ENCODE assay signal across 17 mouse cellular contexts in genomic region chr5:139333301-139334013, GRCm38 (mm10). TPM values are rescaled to one million over a fixed set of nuclear protein-coding genes. Genes with fewer than 3 reads are reported as not detected.
DNase-seq lines count a peak whose midpoint lies in the region; ATAC-seq and TF ChIP-seq lines count a peak whose summit lies in the region.
"Had no signal": no experiment of that assay in that cellular context is flagged by ENCODE, and none has a peak within 500 bp of the region (broad histone marks: within the 10 kb centered on the region; RNA-seq: fewer than 3 reads in every experiment).

No protein-coding gene starts in this region.

- no peak for TF ChIP-seq POLR2A in liver, adult 2 months (IDR thresholded peaks at IDR 0.05; ENCODE audit: extremely low read depth, insufficient read depth, low read length)

- peak overlapping the region; percentile 76 for H3K27ac ChIP-seq in liver, adult 2 months (replicated peaks; ENCODE audit: insufficient read depth, low read depth, low read length)
- H3K27ac ChIP-seq in liver, embryonic 11.5 days (ENCODE audit: low read depth, low read length), result no peak overlapping the region
- peak overlapping the region; percentile 77 for H3K27ac ChIP-seq in intestine, embryonic 14.5 days (ENCODE audit: low read depth)
- H3K27ac ChIP-seq in stomach, embryonic 15.5 days, result peak overlapping the region; percentile 79
- H3K27ac ChIP-seq: forebrain, embryonic 10.5 days; limb, embryonic 10.5 days had no signal

- no peak overlapping the region for H3K4me2 ChIP-seq in liver, embryonic 11.5 days
- no peak overlapping the region for H3K4me2 ChIP-seq in intestine, embryonic 14.5 days (ENCODE audit: low read length)
- no peak overlapping the region for H3K4me2 ChIP-seq in stomach, embryonic 15.5 days

- H3K9ac ChIP-seq in liver, adult 2 months (ENCODE audit: low read depth, low read length), result peak overlapping the region; percentile 6; the same call in 1 of the 2 replicates
- H3K9ac ChIP-seq in liver, embryonic 11.5 days (ENCODE audit: low read depth, low read length), result no peak overlapping the region
- H3K9ac ChIP-seq in intestine, embryonic 14.5 days (ENCODE audit: low read length), result no peak overlapping the region
- H3K9ac ChIP-seq in stomach, embryonic 15.5 days, result no peak overlapping the region

- no peaks in the 10 kb centered on the region for H3K9me3 ChIP-seq in liver, embryonic 11.5 days (ENCODE audit: control insufficient read depth, low read length)
- H3K9me3 ChIP-seq in intestine, embryonic 14.5 days (ENCODE audit: control insufficient read depth, low read length), result no peaks in the 10 kb centered on the region
- H3K9me3 ChIP-seq in stomach, embryonic 15.5 days, result no peaks in the 10 kb centered on the region
- H3K9me3 ChIP-seq: forebrain, embryonic 10.5 days; limb, embryonic 10.5 days had no signal

- H3K4me3 ChIP-seq in liver, adult 2 months (ENCODE audit: insufficient read depth, low read depth, low read length), result no peak overlapping the region
- no peak overlapping the region for H3K4me3 ChIP-seq in liver, embryonic 11.5 days (ENCODE audit: low read depth, low read length)
- no peak overlapping the region for H3K4me3 ChIP-seq in intestine, embryonic 14.5 days (ENCODE audit: low read depth, low read length)
- H3K4me3 ChIP-seq in stomach, embryonic 15.5 days (replicated peaks), result no peak overlapping the region
- H3K4me3 ChIP-seq: forebrain, embryonic 10.5 days; limb, embryonic 10.5 days had no signal

- peaks cover 26% of the 10 kb centered on the region for H3K4me1 ChIP-seq in liver, adult 2 months (ENCODE audit: control insufficient read depth, insufficient read depth, low read length)
- H3K4me1 ChIP-seq in liver, embryonic 11.5 days (replicated peaks; ENCODE audit: control insufficient read depth, insufficient read depth, low read length), result peaks cover 11% of the 10 kb centered on the region
- H3K4me1 ChIP-seq in intestine, embryonic 14.5 days (replicated peaks; ENCODE audit: control insufficient read depth, insufficient read depth, low read length), result no peaks in the 10 kb centered on the region; the same call in 1 of the 2 replicates
- H3K4me1 ChIP-seq in stomach, embryonic 15.5 days, result peaks cover 3% of the 10 kb centered on the region; the same call in 1 of the 2 replicates
- H3K4me1 ChIP-seq: forebrain, embryonic 10.5 days; limb, embryonic 10.5 days had no signal

- no peaks in the 10 kb centered on the region for H3K79me2 ChIP-seq in liver, adult 2 months (ENCODE audit: control insufficient read depth, insufficient read depth, low read length)

- peak; percentile 83 for DNase-seq in liver, adult 2 months (ENCODE audit: extremely low read depth, low read depth, low spot score)
- no peak for DNase-seq in liver, embryonic 11.5 days (ENCODE audit: low spot score)
- no peak for DNase-seq in intestine, embryonic 14.5 days (ENCODE audit: low spot score)
- DNase-seq in kidney, adult 9 months, result peak; percentile 60
- no peak for DNase-seq in frontal cortex, postnatal 10 days (ENCODE audit: low spot score in 2 of 2)
- DNase-seq in cerebellum, adult 8-10 months, result no peak
- DNase-seq: cerebellum, adult 11 months; gastrocnemius, postnatal 36 days; right cerebral cortex, postnatal 14 days had no signal

- no peaks in the 10 kb centered on the region for H3K27me3 ChIP-seq in liver, adult 2 months (ENCODE audit: control insufficient read depth, insufficient read depth, low read length)
- no peaks in the 10 kb centered on the region for H3K27me3 ChIP-seq in liver, embryonic 11.5 days (replicated peaks; ENCODE audit: control insufficient read depth, insufficient read depth, low read length)
- H3K27me3 ChIP-seq in intestine, embryonic 14.5 days (replicated peaks; ENCODE audit: control insufficient read depth, insufficient read depth, low read length), result no peaks in the 10 kb centered on the region
- no peaks in the 10 kb centered on the region for H3K27me3 ChIP-seq in stomach, embryonic 15.5 days (replicated peaks)

- ATAC-seq in liver, embryonic 11.5 days (replicated peaks; ENCODE audit: low FRiP score), result no peak
- ATAC-seq in intestine, embryonic 14.5 days (replicated peaks; ENCODE audit: low FRiP score, low TSS enrichment, low read depth), result no peak
- ATAC-seq in stomach, embryonic 15.5 days (ENCODE audit: insufficient read depth, low FRiP score, low read depth), result no peak
- ATAC-seq: hindbrain, embryonic 16.5 days had no signal

- 41% methylated on average over 16 of the region's 16 CpGs for WGBS in liver, adult 2 months
- WGBS in liver, embryonic 11.5 days, result 87% methylated on average over 16 of the region's 16 CpGs
- 74% methylated on average over 16 of the region's 16 CpGs for WGBS in intestine, embryonic 14.5 days
- WGBS in stomach, embryonic 15.5 days, result 81% methylated on average over 16 of the region's 16 CpGs

- no peaks in the 10 kb centered on the region for H3K36me3 ChIP-seq in liver, adult 2 months (ENCODE audit: control insufficient read depth, insufficient read depth, low read length)
- peaks cover 14% of the 10 kb centered on the region; the same call in 1 of the 2 replicates for H3K36me3 ChIP-seq in liver, embryonic 11.5 days (ENCODE audit: control insufficient read depth, insufficient read depth, low read length)
- H3K36me3 ChIP-seq in intestine, embryonic 14.5 days (ENCODE audit: control insufficient read depth, insufficient read depth, low read length), result peaks cover 27% of the 10 kb centered on the region
- peaks cover 18% of the 10 kb centered on the region for H3K36me3 ChIP-seq in stomach, embryonic 15.5 days

- TF ChIP-seq CTCF in liver, adult 2 months (IDR thresholded peaks at IDR 0.05; ENCODE audit: low read depth, low read length), result peak; percentile 58

RNA-seq across cellular contexts. Expression of gene Adap1, which starts 8.0 kb away (rescaled TPM):
- 1.5 TPM in 2 replicates for total RNA-seq in liver, adult 2 months (2014; rRNA removed)
- polyA plus RNA-seq in liver, adult 2 months (2012; rRNA removed), result 0.60 and 1.3 TPM in 2 replicates
- 7.2 and 8.1 TPM in 2 replicates for polyA plus RNA-seq in liver, embryonic 11.5 days (2014; fragmentation: Nextera tagmentation; extraction: Ambion mirVana)
- 4.7 and 7.7 TPM in 2 replicates for polyA plus RNA-seq in intestine, embryonic 14.5 days (2014; fragmentation: Nextera tagmentation; extraction: Ambion mirVana)
- polyA plus RNA-seq in stomach, embryonic 15.5 days (2015; fragmentation: Nextera tagmentation; extraction: Ambion mirVana), result 12.3 and 13.0 TPM in 2 replicates

RNA-seq across cellular contexts. Expression of gene Cox19, which starts 17.8 kb away (rescaled TPM):
- 23.6 and 25.2 TPM in 2 replicates for total RNA-seq in liver, adult 2 months (2014; rRNA removed)
- polyA plus RNA-seq in liver, adult 2 months (2012; rRNA removed), result 82.4 and 86.1 TPM in 2 replicates
- polyA plus RNA-seq in liver, embryonic 11.5 days (2014; fragmentation: Nextera tagmentation; extraction: Ambion mirVana), result 98.1 and 103 TPM in 2 replicates
- polyA plus RNA-seq in intestine, embryonic 14.5 days (2014; fragmentation: Nextera tagmentation; extraction: Ambion mirVana), result 149 and 150 TPM in 2 replicates
- 109 and 115 TPM in 2 replicates for polyA plus RNA-seq in stomach, embryonic 15.5 days (2015; fragmentation: Nextera tagmentation; extraction: Ambion mirVana)

RNA-seq across cellular contexts. Expression of gene Cyp2w1, which starts 19.0 kb away (rescaled TPM):
- not detected in 2 replicates for total RNA-seq in liver, adult 2 months (2014; rRNA removed)
- not detected in 2 replicates for polyA plus RNA-seq in liver, adult 2 months (2012; rRNA removed)
- not detected in 2 replicates for polyA plus RNA-seq in liver, embryonic 11.5 days (2014; fragmentation: Nextera tagmentation; extraction: Ambion mirVana)
- polyA plus RNA-seq in intestine, embryonic 14.5 days (2014; fragmentation: Nextera tagmentation; extraction: Ambion mirVana), result 5.9 and 9.1 TPM in 2 replicates
- 8.5 and 11.6 TPM in 2 replicates for polyA plus RNA-seq in stomach, embryonic 15.5 days (2015; fragmentation: Nextera tagmentation; extraction: Ambion mirVana)
- total RNA-seq: adrenal gland, postnatal 4 days; gastrocnemius, postnatal 36 days; layer of hippocampus, postnatal 10 days; megakaryocyte, adult 5-6 weeks had no signal
- polyA plus RNA-seq: forebrain, embryonic 10.5 days; heart, postnatal 0 days; hindbrain, embryonic 16.5 days; limb, embryonic 10.5 days had no signal

RNA-seq across cellular contexts. Expression of gene Gpr146, which starts 44.0 kb away (rescaled TPM):
- total RNA-seq in liver, adult 2 months (2014; rRNA removed), result 36.5 and 57.1 TPM in 2 replicates
- polyA plus RNA-seq in liver, adult 2 months (2012; rRNA removed), result 43.5 and 70.7 TPM in 2 replicates
- polyA plus RNA-seq in liver, embryonic 11.5 days (2014; fragmentation: Nextera tagmentation; extraction: Ambion mirVana), result 13.4 and 15.1 TPM in 2 replicates
- polyA plus RNA-seq in intestine, embryonic 14.5 days (2014; fragmentation: Nextera tagmentation; extraction: Ambion mirVana), result 1.4 and 1.7 TPM in 2 replicates
- 2.7 and 3.3 TPM in 2 replicates for polyA plus RNA-seq in stomach, embryonic 15.5 days (2015; fragmentation: Nextera tagmentation; extraction: Ambion mirVana)

Comparison
In these comparisons a context has a peak if more than half of its experiments do, and no peak if none do; other contexts are left out.
1. DNase-seq: peak in liver, adult 2 months (single experiment) and kidney, adult 9 months (single experiment); none in liver, embryonic 11.5 days (single experiment), intestine, embryonic 14.5 days (single experiment), frontal cortex, postnatal 10 days (0 of 2) and cerebellum, adult 8-10 months (single experiment).